Mouse (Mus musculus): ENCODE data around the gene Cd38. TPM values are rescaled to one million over a fixed set of nuclear protein-coding genes. Genes with fewer than 3 reads are reported as not detected.

The Cd38 gene
- polyA plus RNA-seq, 1 experiment from 2014 or later, result 15.3 TPM

DNA sequence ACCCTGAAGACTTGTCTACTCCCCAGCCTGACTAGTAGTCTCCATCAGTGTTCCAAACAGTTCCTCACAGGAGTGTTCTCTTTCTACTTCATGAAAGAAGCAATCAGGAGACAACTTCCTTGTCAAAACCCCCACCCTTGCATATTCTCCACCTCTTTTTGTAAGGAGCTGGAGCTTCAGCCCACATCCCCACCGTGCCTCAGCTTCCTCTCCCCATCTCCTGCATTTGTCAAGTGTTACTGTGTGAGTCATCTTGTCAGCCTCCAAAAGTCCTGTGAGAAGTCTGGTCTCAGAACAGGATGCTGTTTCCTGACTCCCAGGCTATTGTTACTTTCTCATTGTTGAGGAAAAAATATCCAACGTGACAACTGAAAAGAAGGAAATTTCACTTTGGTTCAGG, 3.0 kb upstream of the Cd38 start:
- Histone ChIP-seq H3K4me3 (ENCODE audit: low read depth, low read length) (no peak overlapping the region), H3K27me3 (ENCODE audit: control insufficient read depth, insufficient read depth, low read depth, low read length) (no peaks in the 10 kb centered on the region), H3K27ac (ENCODE audit: low read length) (no peak overlapping the region), H3K9ac (ENCODE audit: low read depth, low read length) (no peak overlapping the region), H3K36me3 (ENCODE audit: control insufficient read depth, insufficient read depth) (no peaks in the 10 kb centered on the region), H3K4me2 (ENCODE audit: low read depth, low read length) (no peak overlapping the region), H3K9me3 (replicated peaks; ENCODE audit: control insufficient read depth, low read length) (no peaks in the 10 kb centered on the region), H3K4me1 (ENCODE audit: control insufficient read depth, low read depth, low read length) (no peaks in the 10 kb centered on the region; the same call in 1 of the 2 replicates)
- no peak for ATAC-seq (ENCODE audit: low read depth)
- 39% methylated on average over 2 of the region's 2 CpGs for whole genome bisulfite sequencing (ENCODE audit: insufficient replicate concordance)

DNA sequence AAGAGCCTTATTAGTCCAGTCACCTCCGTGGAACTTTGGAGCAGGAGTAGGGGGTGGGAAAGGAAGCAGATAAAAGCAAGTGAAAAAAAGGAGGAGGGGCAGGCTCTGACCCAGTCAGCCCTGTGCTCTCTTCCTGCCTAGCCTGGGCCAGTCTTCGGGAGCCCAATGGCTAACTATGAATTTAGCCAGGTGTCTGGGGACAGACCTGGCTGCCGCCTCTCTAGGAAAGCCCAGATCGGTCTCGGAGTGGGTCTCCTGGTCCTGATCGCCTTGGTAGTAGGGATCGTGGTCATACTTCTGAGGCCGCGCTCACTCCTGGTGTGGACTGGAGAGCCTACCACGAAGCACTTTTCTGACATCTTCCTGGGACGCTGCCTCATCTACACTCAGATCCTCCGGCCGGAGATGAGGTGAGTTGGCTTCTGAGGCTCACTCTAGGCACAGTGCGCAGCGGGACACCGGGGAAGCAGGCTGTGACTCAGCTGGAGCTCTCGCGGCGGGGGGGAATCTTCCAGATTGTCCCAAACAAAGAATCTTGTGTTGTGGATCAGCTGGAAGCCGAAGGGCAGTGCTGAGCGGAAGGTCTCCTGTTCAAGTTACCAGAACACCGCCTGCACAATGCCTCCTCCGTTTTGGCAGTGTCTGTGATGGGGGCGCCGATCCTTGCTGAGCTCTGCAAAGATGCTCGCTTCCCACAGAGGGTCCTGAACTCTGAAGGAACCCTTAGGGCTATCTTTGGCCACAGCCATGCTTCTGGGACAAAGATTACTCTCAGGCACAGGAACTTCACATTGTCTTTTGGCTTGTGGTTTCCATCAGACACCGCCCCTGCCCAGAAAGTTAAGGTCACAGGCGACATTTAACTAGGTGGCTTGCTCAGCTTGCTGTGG, 603 bp downstream of the Cd38 start:
- peak overlapping the region; percentile 52; the same call in 1 of the 2 replicates for H3K27ac ChIP-seq (ENCODE audit: low read length)
- 2% methylated on average over 28 of the region's 28 CpGs for WGBS (ENCODE audit: insufficient replicate concordance)
- H3K27me3 ChIP-seq (ENCODE audit: control insufficient read depth, insufficient read depth, low read depth, low read length), result no peaks in the 10 kb centered on the region
- peak overlapping the region; percentile 60 for H3K4me2 ChIP-seq (ENCODE audit: low read depth, low read length)
- H3K9ac ChIP-seq (ENCODE audit: low read depth, low read length), result peak overlapping the region; percentile 30; the same call in 1 of the 2 replicates
- no peaks in the 10 kb centered on the region for H3K36me3 ChIP-seq (ENCODE audit: control insufficient read depth, insufficient read depth)
- peak; percentile 65 for ATAC-seq (ENCODE audit: low read depth)
- no peaks in the 10 kb centered on the region for H3K9me3 ChIP-seq (replicated peaks; ENCODE audit: control insufficient read depth, low read length)
- H3K4me1 ChIP-seq (ENCODE audit: control insufficient read depth, low read depth, low read length), result no peaks in the 10 kb centered on the region; the same call in 1 of the 2 replicates
- H3K4me3 ChIP-seq (ENCODE audit: low read depth, low read length), result peak overlapping the region; percentile 43

DNA sequence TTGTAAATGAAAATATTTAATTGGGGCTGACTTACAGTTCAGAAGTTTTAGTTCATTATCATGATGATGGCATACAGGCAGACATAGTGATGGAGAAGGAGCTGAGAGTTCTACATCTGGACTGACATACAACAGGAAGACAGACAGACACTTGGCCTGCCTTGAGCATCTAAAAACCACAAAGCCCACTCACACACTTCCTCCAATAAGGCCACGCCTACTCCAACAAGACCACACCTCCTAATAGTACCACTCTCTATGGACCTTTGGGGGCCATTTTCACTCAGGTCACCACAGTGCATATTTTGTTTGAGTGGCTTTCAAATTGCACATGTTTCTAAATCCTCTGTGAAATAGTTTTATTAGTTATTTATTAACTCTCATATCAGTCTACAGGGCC, 3.5 kb downstream of the Cd38 start:
- Histone ChIP-seq H3K9ac (ENCODE audit: low read depth, low read length) (no peak overlapping the region), H3K4me2 (ENCODE audit: low read depth, low read length) (no peak overlapping the region), H3K36me3 (ENCODE audit: control insufficient read depth, insufficient read depth) (no peaks in the 10 kb centered on the region), H3K9me3 (replicated peaks; ENCODE audit: control insufficient read depth, low read length) (no peaks in the 10 kb centered on the region), H3K27me3 (ENCODE audit: control insufficient read depth, insufficient read depth, low read depth, low read length) (no peaks in the 10 kb centered on the region), H3K27ac (ENCODE audit: low read length) (no peak overlapping the region), H3K4me1 (ENCODE audit: control insufficient read depth, low read depth, low read length) (no peaks in the 10 kb centered on the region; the same call in 1 of the 2 replicates), H3K4me3 (ENCODE audit: low read depth, low read length) (no peak overlapping the region)
- no peak for ATAC-seq (ENCODE audit: low read depth)
- 12% methylated on average over 1 of the region's 1 CpGs for WGBS (ENCODE audit: insufficient replicate concordance)

DNA sequence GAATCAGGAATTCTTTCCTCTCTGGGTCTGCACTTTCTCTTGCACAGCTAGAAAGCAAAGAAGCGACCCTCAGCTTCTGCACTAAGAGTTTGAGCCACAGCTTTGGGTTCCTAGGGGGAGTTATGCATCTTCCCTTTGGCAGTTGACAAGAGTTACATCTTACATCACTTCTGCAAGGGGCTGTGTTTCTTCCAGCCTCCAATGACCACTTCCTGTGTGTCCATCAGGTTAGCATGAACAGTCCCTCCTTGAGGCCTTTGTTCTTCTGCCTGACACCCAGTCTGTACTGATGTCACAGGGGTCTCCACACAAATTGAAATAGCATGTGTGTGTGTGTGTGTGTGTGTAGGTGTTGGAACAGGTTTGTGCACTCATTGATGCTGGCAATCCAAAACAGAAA, 4.3 kb downstream of the Cd38 start:
- no peak overlapping the region for H3K27ac ChIP-seq (ENCODE audit: low read length)
- no peak for ATAC-seq (ENCODE audit: low read depth)
- no peaks in the 10 kb centered on the region; the same call in 1 of the 2 replicates for H3K4me1 ChIP-seq (ENCODE audit: control insufficient read depth, low read depth, low read length)
- 48% methylated on average over 1 of the region's 1 CpGs for WGBS (ENCODE audit: insufficient replicate concordance)
- H3K9me3 ChIP-seq (replicated peaks; ENCODE audit: control insufficient read depth, low read length), result no peaks in the 10 kb centered on the region
- no peaks in the 10 kb centered on the region for H3K36me3 ChIP-seq (ENCODE audit: control insufficient read depth, insufficient read depth)
- no peak overlapping the region for H3K9ac ChIP-seq (ENCODE audit: low read depth, low read length)
- H3K27me3 ChIP-seq (ENCODE audit: control insufficient read depth, insufficient read depth, low read depth, low read length), result no peaks in the 10 kb centered on the region
- H3K4me3 ChIP-seq (ENCODE audit: low read depth, low read length), result no peak overlapping the region
- H3K4me2 ChIP-seq (ENCODE audit: low read depth, low read length), result no peak overlapping the region

DNA sequence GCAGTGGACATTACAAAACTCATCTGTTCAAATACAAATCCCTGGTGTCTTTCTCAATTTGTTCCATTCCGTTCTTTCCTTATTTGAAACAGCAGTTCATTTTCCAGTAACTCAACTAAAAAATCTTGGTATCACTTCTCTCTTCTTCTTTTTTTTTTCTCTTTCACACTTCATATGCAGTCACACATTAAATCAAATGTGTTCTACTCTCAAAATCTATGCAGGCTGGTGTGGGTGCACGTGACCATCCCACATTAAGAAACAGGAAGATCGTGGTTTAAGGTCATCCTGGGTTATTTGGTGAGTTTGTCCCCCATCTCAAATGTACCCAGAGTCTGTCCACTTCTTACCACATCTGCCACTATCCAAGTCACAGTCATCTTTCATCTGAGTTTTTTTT, 13.7 kb downstream of the Cd38 start:
- Histone ChIP-seq H3K4me2 (ENCODE audit: low read depth, low read length) (no peak overlapping the region), H3K27ac (ENCODE audit: low read length) (no peak overlapping the region), H3K9ac (ENCODE audit: low read depth, low read length) (no peak overlapping the region), H3K27me3 (ENCODE audit: control insufficient read depth, insufficient read depth, low read depth, low read length) (no peaks in the 10 kb centered on the region), H3K4me1 (ENCODE audit: control insufficient read depth, low read depth, low read length) (no peaks in the 10 kb centered on the region), H3K4me3 (ENCODE audit: low read depth, low read length) (no peak overlapping the region), H3K9me3 (replicated peaks; ENCODE audit: control insufficient read depth, low read length) (no peaks in the 10 kb centered on the region), H3K36me3 (ENCODE audit: control insufficient read depth, insufficient read depth) (no peaks in the 10 kb centered on the region)
- ATAC-seq (ENCODE audit: low read depth), result no peak
- WGBS (ENCODE audit: insufficient replicate concordance), result 41% methylated on average over 3 of the region's 3 CpGs

DNA sequence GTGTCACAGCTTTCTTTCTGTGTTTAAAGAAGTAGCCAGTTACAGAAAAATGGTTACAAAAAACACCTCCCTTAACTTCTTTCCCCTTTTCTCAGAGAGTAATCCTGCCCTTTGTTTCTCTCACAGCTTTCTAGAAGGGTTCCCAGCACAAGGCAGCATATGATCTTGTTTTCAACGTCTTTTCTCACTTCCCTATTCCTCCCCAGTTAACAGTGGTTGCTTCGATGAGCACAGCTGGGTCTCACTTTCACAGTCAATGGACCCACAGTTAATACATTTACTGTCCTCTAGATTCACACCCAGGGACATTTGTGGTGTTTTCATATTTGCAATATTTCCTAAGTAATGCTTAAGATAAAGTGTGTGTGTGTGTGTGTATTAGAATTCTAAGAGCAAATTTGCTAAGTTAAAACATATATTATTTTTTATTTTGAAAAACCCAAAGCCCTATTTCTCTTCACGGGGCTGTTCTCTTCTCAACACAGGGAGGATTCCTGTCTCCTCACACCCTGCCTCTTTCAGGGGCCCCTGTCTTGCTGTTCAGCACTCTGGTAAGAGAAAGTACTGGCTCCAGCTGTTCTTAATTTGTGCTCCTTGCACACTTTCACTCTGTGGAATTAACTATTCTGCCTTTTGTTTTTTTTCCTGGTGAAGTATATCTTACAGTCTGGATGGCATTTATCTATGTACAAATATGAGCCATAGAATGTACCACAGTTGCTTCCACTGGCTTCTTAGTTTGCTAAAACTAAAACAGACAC, 16.9 kb downstream of the Cd38 start:
- Histone ChIP-seq H3K9me3 (replicated peaks; ENCODE audit: control insufficient read depth, low read length) (no peaks in the 10 kb centered on the region), H3K9ac (ENCODE audit: low read depth, low read length) (no peak overlapping the region), H3K27me3 (ENCODE audit: control insufficient read depth, insufficient read depth, low read depth, low read length) (no peaks in the 10 kb centered on the region), H3K4me3 (ENCODE audit: low read depth, low read length) (no peak overlapping the region), H3K27ac (ENCODE audit: low read length) (no peak overlapping the region; the same call in 1 of the 2 replicates), H3K4me1 (ENCODE audit: control insufficient read depth, low read depth, low read length) (no peaks in the 10 kb centered on the region), H3K4me2 (ENCODE audit: low read depth, low read length) (no peak overlapping the region), H3K36me3 (ENCODE audit: control insufficient read depth, insufficient read depth) (no peaks in the 10 kb centered on the region)
- no peak for ATAC-seq (ENCODE audit: low read depth)
- WGBS (ENCODE audit: insufficient replicate concordance), result 17% methylated on average over 3 of the region's 3 CpGs

DNA sequence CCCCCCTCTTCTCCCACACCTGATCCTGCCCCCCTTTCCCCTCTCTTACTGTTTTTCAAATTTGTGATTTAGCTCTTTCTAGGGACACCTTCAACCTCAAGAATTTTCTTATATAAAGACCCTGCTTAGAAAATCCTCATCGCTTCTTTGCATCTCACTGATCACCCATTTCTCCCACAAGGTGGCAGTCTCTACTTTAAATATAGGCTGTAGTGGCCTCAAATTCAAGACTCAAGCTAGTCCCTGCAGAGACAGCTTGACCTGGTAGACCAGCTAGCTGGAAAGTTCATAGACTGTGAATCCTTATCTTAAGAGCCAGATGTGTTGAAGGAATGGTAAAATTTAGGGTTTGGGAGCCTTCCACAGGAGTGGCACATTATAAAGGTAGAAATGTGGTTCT, 24.0 kb downstream of the Cd38 start:
- H3K9ac ChIP-seq (ENCODE audit: low read depth, low read length), result no peak overlapping the region
- WGBS (ENCODE audit: insufficient replicate concordance), result 19% methylated on average over 1 of the region's 1 CpGs
- no peak for ATAC-seq (ENCODE audit: low read depth)
- no peaks in the 10 kb centered on the region for H3K9me3 ChIP-seq (replicated peaks; ENCODE audit: control insufficient read depth, low read length)
- H3K27ac ChIP-seq (ENCODE audit: low read length), result no peak overlapping the region
- H3K4me1 ChIP-seq (ENCODE audit: control insufficient read depth, low read depth, low read length), result no peaks in the 10 kb centered on the region
- no peak overlapping the region for H3K4me2 ChIP-seq (ENCODE audit: low read depth, low read length)
- H3K27me3 ChIP-seq (ENCODE audit: control insufficient read depth, insufficient read depth, low read depth, low read length), result no peaks in the 10 kb centered on the region
- no peaks in the 10 kb centered on the region for H3K36me3 ChIP-seq (ENCODE audit: control insufficient read depth, insufficient read depth)
- no peak overlapping the region for H3K4me3 ChIP-seq (ENCODE audit: low read depth, low read length)

DNA sequence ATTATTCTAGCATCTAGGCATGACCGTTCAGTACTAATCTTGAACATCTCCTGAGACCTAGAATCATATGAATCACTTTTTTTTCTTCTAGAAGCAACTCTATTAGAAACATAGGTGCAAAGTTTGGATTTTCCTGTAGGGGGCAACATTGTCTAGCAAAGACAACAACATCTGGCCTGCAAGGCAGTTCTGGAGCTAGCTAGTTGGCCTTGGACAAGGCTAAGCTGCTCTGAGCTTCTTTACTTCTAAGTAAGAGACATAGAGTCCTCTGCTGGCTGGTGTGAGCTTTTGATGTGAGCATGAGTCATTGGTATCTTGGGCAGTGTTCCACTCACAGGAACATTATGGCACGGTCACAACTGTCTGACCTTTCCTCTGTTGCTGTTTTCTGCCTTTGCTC, 25.8 kb downstream of the Cd38 start:
- H3K27ac ChIP-seq (ENCODE audit: low read length), result no peak overlapping the region
- no peak overlapping the region for H3K4me3 ChIP-seq (ENCODE audit: low read depth, low read length)
- no peak overlapping the region for H3K9ac ChIP-seq (ENCODE audit: low read depth, low read length)
- 44% methylated on average over 2 of the region's 2 CpGs for WGBS (ENCODE audit: insufficient replicate concordance)
- H3K9me3 ChIP-seq (replicated peaks; ENCODE audit: control insufficient read depth, low read length), result no peaks in the 10 kb centered on the region
- H3K36me3 ChIP-seq (ENCODE audit: control insufficient read depth, insufficient read depth), result no peaks in the 10 kb centered on the region
- no peak for ATAC-seq (ENCODE audit: low read depth)
- no peaks in the 10 kb centered on the region for H3K27me3 ChIP-seq (ENCODE audit: control insufficient read depth, insufficient read depth, low read depth, low read length)
- H3K4me1 ChIP-seq (ENCODE audit: control insufficient read depth, low read depth, low read length), result no peaks in the 10 kb centered on the region
- no peak overlapping the region for H3K4me2 ChIP-seq (ENCODE audit: low read depth, low read length)

DNA sequence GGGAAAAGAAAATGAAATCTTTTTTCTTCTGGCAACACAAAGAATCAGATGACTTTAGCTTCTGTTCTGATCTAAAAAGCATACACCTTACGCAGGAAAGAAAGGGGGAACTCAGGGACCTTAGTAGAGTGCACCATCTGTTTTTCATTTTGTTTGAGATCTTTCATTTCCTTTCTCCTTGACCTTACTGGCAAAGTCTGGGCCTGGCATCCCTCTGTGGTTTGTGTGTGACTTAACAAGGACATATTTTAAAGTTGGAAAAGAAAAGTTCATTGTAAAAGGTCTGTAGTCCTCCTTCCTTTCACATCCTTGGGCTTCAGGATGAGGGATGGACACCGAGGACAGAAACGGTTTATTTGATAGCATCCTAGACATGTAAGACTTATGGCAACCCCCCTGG, 27.6 kb downstream of the Cd38 start:
- Histone ChIP-seq H3K36me3 (ENCODE audit: control insufficient read depth, insufficient read depth) (no peaks in the 10 kb centered on the region), H3K4me3 (ENCODE audit: low read depth, low read length) (no peak overlapping the region), H3K4me2 (ENCODE audit: low read depth, low read length) (no peak overlapping the region), H3K4me1 (ENCODE audit: control insufficient read depth, low read depth, low read length) (no peaks in the 10 kb centered on the region), H3K27ac (ENCODE audit: low read length) (no peak overlapping the region), H3K9me3 (replicated peaks; ENCODE audit: control insufficient read depth, low read length) (no peaks in the 10 kb centered on the region), H3K27me3 (ENCODE audit: control insufficient read depth, insufficient read depth, low read depth, low read length) (no peaks in the 10 kb centered on the region), H3K9ac (ENCODE audit: low read depth, low read length) (no peak overlapping the region)
- ATAC-seq (ENCODE audit: low read depth), result no peak
- WGBS (ENCODE audit: insufficient replicate concordance), result 67% methylated on average over 3 of the region's 3 CpGs

All from liver, embryonic 16.5 days (tissue).